8 mouse cellular contexts compared by ENCODE assay signal in the genomic region with DNA sequence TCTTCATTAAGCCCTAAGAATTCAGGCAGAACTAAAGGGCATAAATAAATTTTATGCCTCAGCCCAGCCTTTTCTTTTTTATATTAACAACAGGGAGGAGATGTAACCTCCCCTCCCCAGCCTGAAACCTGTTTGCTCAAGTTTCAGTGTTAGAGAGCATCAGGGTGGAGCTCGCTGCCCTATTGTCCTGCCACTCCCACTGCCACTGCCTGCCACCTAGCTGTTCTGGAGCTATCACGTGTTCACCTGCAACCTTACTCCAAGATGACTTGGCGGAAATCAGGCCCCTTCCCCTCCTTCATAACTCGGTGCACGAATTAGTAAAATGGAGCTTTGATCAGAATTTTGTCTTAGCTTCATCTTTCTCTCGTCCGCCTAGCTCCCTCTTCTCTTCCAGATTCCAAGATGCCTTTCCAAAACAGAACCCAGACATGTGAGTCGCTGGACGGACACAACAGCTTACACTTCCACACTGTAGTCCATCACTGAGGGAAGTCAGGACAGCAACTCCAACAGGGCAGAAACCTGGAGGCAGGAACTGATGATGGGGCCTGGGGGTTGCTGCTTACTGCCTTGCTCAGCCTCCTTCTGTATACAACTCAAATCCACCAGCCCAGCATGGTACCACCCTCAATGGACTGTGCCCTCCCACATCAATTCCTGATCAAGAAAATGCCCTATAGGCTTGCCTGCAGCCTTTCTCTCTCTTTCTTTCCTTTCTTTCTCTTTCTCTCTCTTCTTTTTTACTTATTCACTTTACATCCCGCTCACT. TPM values are rescaled to one million over a fixed set of nuclear protein-coding genes. Genes with fewer than 3 reads are reported as not detected.
DNase-seq lines count a peak whose midpoint lies in the region; ATAC-seq and TF ChIP-seq lines count a peak whose summit lies in the region.
"Not testable (repeated sequence)": the region's sequence is repeated elsewhere in the genome, so short reads cannot be mapped to it uniquely, and the experiment has no call there.

No protein-coding gene starts in this region.

- H3K9ac ChIP-seq in forebrain, embryonic 14.5 days (ENCODE audit: low read length); heart, embryonic 12.5 days; intestine, embryonic 16.5 days (ENCODE audit: low read depth, low read length); kidney, embryonic 16.5 days (replicated peaks; ENCODE audit: low read length); stomach, postnatal 0 days (ENCODE audit: low read length): not testable (repeated sequence)

- TF ChIP-seq CTCF in stomach, postnatal 0 days (IDR thresholded peaks at IDR 0.05; ENCODE audit: low read depth) = 0 out of 2 replicates have a peak, but pooled peaks have one; percentile 6

- H3K27ac ChIP-seq in forebrain, embryonic 10.5 days = 0 out of 2 replicates have a peak overlapping the region, but pooled peaks have one; percentile 20
- 0 out of 2 replicates have a peak overlapping the region, but pooled peaks have one; percentile 41 for H3K27ac ChIP-seq in forebrain, embryonic 14.5 days (ENCODE audit: low read depth, low read length)
- H3K27ac ChIP-seq in heart, embryonic 12.5 days (ENCODE audit: poor library complexity, severe bottlenecking) = 0 out of 2 replicates have a peak overlapping the region, but pooled peaks have one; percentile 3
- not testable (repeated sequence) for H3K27ac ChIP-seq in intestine, embryonic 16.5 days (ENCODE audit: low read length)
- H3K27ac ChIP-seq in kidney, embryonic 16.5 days (ENCODE audit: low read length) = peak overlapping the region; percentile 40
- peak overlapping the region; percentile 69 for H3K27ac ChIP-seq in stomach, postnatal 0 days (replicated peaks)

- H3K4me1 ChIP-seq in forebrain, embryonic 10.5 days; forebrain, embryonic 14.5 days (ENCODE audit: control insufficient read depth, insufficient read depth, low read length); heart, embryonic 12.5 days (replicated peaks); intestine, embryonic 16.5 days (ENCODE audit: control insufficient read depth, insufficient read depth, low read length); kidney, embryonic 16.5 days (ENCODE audit: insufficient read depth, low read length); stomach, postnatal 0 days (replicated peaks; ENCODE audit: control insufficient read depth, insufficient read depth): not testable (repeated sequence)

- not testable (repeated sequence) for H3K4me2 ChIP-seq in forebrain, embryonic 14.5 days (ENCODE audit: low read length); heart, embryonic 12.5 days; intestine, embryonic 16.5 days (ENCODE audit: low read depth, low read length); kidney, embryonic 16.5 days (replicated peaks; ENCODE audit: low read depth, low read length); stomach, postnatal 0 days (replicated peaks; ENCODE audit: low read depth)

- not testable (repeated sequence) for H3K4me3 ChIP-seq in forebrain, embryonic 10.5 days; forebrain, embryonic 14.5 days (ENCODE audit: low read depth, low read length); heart, embryonic 12.5 days; intestine, embryonic 16.5 days (ENCODE audit: low read length); kidney, embryonic 16.5 days (ENCODE audit: low read length); stomach, postnatal 0 days (ENCODE audit: low read depth, low read length)

- 87% methylated on average over 10 of the region's 10 CpGs for WGBS in forebrain, embryonic 10.5 days
- 78% methylated on average over 10 of the region's 10 CpGs for WGBS in forebrain, embryonic 14.5 days
- 85% methylated on average over 10 of the region's 10 CpGs for WGBS in heart, embryonic 12.5 days
- WGBS in intestine, embryonic 16.5 days = 75% methylated on average over 10 of the region's 10 CpGs
- 53% methylated on average over 10 of the region's 10 CpGs for WGBS in kidney, embryonic 16.5 days
- WGBS in stomach, postnatal 0 days = 63% methylated on average over 10 of the region's 10 CpGs

- not testable (repeated sequence) for H3K27me3 ChIP-seq in forebrain, embryonic 10.5 days (ENCODE audit: poor library complexity, severe bottlenecking); forebrain, embryonic 14.5 days (replicated peaks; ENCODE audit: control insufficient read depth, insufficient read depth, low read length); heart, embryonic 12.5 days (replicated peaks); intestine, embryonic 16.5 days (replicated peaks; ENCODE audit: control insufficient read depth, insufficient read depth, low read length); kidney, embryonic 16.5 days (ENCODE audit: insufficient read depth, low read length); stomach, postnatal 0 days (ENCODE audit: control insufficient read depth, insufficient read depth, low read length)

- not testable (repeated sequence) for H3K36me3 ChIP-seq in forebrain, embryonic 10.5 days (replicated peaks); forebrain, embryonic 14.5 days (ENCODE audit: control insufficient read depth, insufficient read depth, low read length); heart, embryonic 12.5 days; intestine, embryonic 16.5 days (ENCODE audit: control insufficient read depth, insufficient read depth, low read length); kidney, embryonic 16.5 days (ENCODE audit: insufficient read depth, low read length); stomach, postnatal 0 days (ENCODE audit: control insufficient read depth, insufficient read depth, low read length)

- DNase-seq in embryo, embryonic 10 days (ENCODE audit: low spot score) = peak; percentile 1
- DNase-seq in forebrain, embryonic 10.5 days (ENCODE audit: extremely low spot score, low spot score); forebrain, embryonic 14.5 days (ENCODE audit: low spot score): not testable (repeated sequence)
- DNase-seq in stomach, postnatal 0 days (ENCODE audit: low spot score) = peak; percentile 61

- TF ChIP-seq EP300 in stomach, postnatal 0 days (optimal IDR thresholded peaks at IDR 0.05) = not testable (repeated sequence)

- H3K9me3 ChIP-seq in forebrain, embryonic 10.5 days; forebrain, embryonic 14.5 days (replicated peaks; ENCODE audit: control insufficient read depth, low read length); heart, embryonic 12.5 days (replicated peaks); intestine, embryonic 16.5 days (ENCODE audit: control insufficient read depth, low read length); kidney, embryonic 16.5 days (ENCODE audit: low read length); stomach, postnatal 0 days (ENCODE audit: control insufficient read depth, low read length): not testable (repeated sequence)

- ATAC-seq in forebrain, embryonic 14.5 days = peak; percentile 40
- ATAC-seq in heart, embryonic 12.5 days (ENCODE audit: insufficient number of reproducible peaks, low FRiP score) = not testable (repeated sequence)
- ATAC-seq in intestine, embryonic 16.5 days = peak; percentile 68
- ATAC-seq in kidney, embryonic 16.5 days (ENCODE audit: low FRiP score, low TSS enrichment) = peak; percentile 42; the same call in 1 of the 2 replicates
- ATAC-seq in megakaryocyte-erythroid progenitor cell, adult 5-6 weeks (replicated peaks; ENCODE audit: low FRiP score, low TSS enrichment, poor library complexity, severe bottlenecking) = peak; percentile 47; the same call in 1 of the 2 replicates
- peak; percentile 68 for ATAC-seq in stomach, postnatal 0 days (ENCODE audit: low FRiP score, low TSS enrichment)

RNA-seq across cellular contexts. Expression of gene F3, which starts 31.2 kb away (rescaled TPM):
- 8.2 and 9.8 TPM in 2 replicates for polyA plus RNA-seq in forebrain, embryonic 10.5 days (2016; fragmentation: Nextera tagmentation; extraction: Ambion mirVana)
- 8.8 and 11.0 TPM in 2 replicates for polyA plus RNA-seq in forebrain, embryonic 14.5 days (2014; fragmentation: Nextera tagmentation; extraction: Ambion mirVana)
- 6.3 and 9.1 TPM in 2 replicates for polyA plus RNA-seq in heart, embryonic 12.5 days (2016; fragmentation: Nextera tagmentation; extraction: Ambion mirVana)
- polyA plus RNA-seq in intestine, embryonic 16.5 days (2015; fragmentation: Nextera tagmentation; extraction: Ambion mirVana) = 24.7 and 28.6 TPM in 2 replicates
- 18.8 and 20.0 TPM in 2 replicates for polyA plus RNA-seq in kidney, embryonic 16.5 days (2015; fragmentation: Nextera tagmentation; extraction: Ambion mirVana)
- total RNA-seq in megakaryocyte-erythroid progenitor cell, adult 5-6 weeks (2014; fragmentation: Nextera tagmentation) = not detected in 2 replicates
- total RNA-seq in megakaryocyte-erythroid progenitor cell, adult 5-6 weeks (2017) = not detected in 2 replicates
- polyA plus RNA-seq in stomach, postnatal 0 days (2015; fragmentation: Nextera tagmentation; extraction: Ambion mirVana) = 26.8 and 29.2 TPM in 2 replicates
